Mouse (Mus musculus): ENCODE results near the gene Gm3376. TPM values are rescaled to one million over a fixed set of nuclear protein-coding genes. Genes with fewer than 3 reads are reported as not detected.
"Not testable (repeated sequence)": the region's sequence is repeated elsewhere in the genome, so short reads cannot be mapped to it uniquely, and the experiment has no call there.

The Gm3376 gene
- not detected in 2 replicates for polyA plus RNA-seq (2015; fragmentation: Nextera tagmentation; extraction: Ambion mirVana)

DNA sequence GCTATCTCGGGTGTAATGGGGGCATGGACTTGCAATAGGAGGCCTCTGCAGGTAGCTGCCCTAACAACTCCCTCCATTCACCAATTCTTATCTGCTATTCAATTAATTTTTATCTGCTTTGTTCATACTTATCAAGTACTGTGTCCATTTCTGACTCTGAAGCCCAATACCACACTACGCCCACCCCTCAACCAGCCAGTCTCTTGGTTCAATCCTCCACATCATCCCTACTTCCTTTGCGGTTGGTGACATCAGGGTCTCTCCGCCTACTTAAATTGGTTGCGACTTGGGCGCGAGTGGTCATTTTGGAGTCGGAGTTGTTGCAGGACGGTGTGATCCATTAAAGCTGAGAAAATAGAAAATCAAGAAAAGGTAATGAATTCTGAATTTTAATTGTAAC lies at the start of gene Gm3376:
TSS of gene Gm3376 (plus strand) at position 301 of the 400 bp plus-strand sequence.
- not testable (repeated sequence) for H3K4me2 ChIP-seq (ENCODE audit: low read depth, low read length); H3K9me3 ChIP-seq (ENCODE audit: low read length); H3K4me3 ChIP-seq (ENCODE audit: low read depth, low read length); ATAC-seq; H3K27me3 ChIP-seq (ENCODE audit: insufficient read depth, low read length); H3K4me1 ChIP-seq (ENCODE audit: insufficient read depth); H3K27ac ChIP-seq (ENCODE audit: low read depth); H3K36me3 ChIP-seq (replicated peaks; ENCODE audit: insufficient read depth, low read length); H3K9ac ChIP-seq (replicated peaks); DNase-seq
- no CpG with 5 or more reads among the region's 9 CpGs for WGBS (ENCODE audit: insufficient replicate concordance)
